Mouse (Mus musculus) thymus, postnatal 25 days (tissue): ENCODE data around the gene Ftsj1.

Experiments used
- DNase-seq: peaks from one replicate; pipeline ENCODE4 v3.0.0; 2022

Ftsj1 gene

DNA sequence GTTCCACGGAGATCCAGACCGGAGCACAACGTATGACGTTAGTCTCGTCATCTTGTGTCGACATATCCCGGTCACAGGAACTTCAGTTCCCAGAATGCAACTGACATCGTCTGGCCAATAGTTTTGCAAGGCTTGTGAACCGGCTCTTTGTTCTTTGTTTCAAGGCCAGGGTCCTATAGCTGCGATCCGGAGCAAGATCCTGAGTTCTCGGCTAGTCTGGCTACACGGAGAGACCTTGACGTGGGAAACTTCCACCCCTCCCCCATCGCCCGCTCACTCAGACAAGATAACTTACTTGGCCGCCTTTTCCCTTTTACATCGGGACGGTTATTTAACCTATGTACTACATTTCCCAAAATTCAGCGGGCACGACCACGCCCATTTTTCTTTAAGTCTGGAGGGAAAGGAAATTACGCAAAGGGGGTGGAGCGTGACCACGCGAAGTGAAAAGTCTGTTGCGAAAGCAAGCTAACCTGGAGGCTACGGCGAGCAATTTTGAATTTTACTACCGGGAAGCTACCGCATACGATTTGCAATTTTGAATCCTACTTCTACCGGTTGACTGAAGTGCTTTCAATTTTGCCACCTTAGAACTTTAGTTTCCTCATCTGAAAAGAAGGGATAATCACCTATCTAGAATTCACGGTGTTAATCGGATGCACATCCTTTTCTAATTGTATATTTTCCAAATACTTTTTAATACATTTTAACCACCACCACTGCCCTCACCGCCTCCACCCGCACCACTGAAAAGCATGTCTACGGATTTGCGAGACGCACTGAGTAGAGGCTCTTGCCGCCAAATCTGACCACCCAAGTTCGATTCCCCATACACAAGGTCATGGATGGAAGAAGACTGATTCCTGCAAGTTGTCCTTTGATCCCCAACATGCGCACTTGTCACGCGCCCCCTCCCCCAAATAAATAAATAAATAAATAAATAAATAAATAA is at the start of gene Ftsj1:
Ftsj1 (minus strand) TSS at position 73 of the 952 bp plus-strand sequence.
- peak; percentile 84 for DNase-seq

GRCm38 (mm10) chrX:8288621-8289020 is 36.4 kb upstream of the Ftsj1 start:
- DNase-seq: no peak

GRCm38 (mm10) chrX:8274056-8274455 is 21.9 kb upstream of the Ftsj1 start:
- DNase-seq: no peak

DNA sequence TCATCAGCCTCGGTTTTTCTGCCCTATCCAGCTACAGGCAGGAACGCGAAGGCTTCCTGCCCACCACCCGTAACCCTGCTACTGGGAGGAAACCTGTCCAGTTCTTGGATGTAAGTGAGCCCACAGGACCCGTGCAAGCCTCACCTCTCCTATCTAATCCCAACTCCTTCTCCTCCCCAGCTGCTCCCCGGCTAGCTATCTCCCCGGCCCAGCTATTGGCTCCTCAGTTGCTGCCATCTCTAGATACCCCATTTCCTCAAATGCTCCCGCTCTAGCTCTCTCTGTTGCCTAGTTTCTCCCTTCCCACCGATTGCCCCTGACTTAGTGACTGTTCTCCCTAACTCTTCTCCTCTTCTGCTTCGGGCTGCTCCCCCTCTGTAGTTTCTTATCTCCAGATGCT is 19.8 kb upstream of the Ftsj1 start:
- no peak for DNase-seq

DNA sequence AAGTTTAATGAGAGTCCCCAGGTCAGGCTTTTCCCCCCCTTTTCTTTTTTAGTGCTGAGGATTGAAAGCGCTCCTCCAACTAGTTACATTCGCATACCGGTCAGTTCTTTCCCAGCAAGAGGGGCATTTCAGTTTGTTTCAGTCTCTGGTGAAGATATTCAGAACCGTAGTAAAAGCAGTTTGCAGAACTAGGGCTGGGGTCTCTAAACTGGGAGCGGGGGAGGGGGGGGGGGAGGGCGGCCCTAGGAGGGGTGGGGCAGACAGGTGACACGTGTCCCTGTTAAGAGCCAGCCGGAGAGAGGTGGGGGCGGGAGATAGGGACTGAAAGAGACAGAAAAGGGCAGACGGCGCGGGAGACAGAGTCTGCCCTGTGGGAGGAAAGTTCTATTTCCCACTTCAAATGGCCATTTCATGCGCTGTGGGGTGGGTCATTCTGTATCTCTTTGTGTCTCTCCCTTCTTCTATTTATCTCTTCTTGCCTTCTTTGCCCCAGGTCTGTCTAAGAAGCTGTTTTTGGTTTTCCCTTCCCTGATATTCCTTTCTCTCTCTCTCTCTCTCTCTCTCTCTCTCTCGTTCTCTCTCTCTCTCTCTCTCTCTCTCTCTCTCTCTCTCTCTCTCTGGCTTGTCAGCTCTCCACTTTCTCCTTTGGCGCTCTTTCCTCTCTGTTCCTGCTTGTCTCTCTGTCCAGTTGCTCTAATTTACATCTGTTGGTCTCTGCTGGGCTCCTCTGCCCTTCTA is 19.0 kb upstream of the Ftsj1 start, which contains the start of gene Slc38a5:
Slc38a5 (plus strand) TSS at position 51 of the 738 bp plus-strand sequence.
- DNase-seq: no peak

- DNase-seq: no peak
Measured at GRCm38 (mm10) chrX:8264222-8264621, 12.0 kb upstream of the Ftsj1 start.

- DNase-seq: no peak
Measured at GRCm38 (mm10) chrX:8263156-8263804, 11.1 kb upstream of the Ftsj1 start.

GRCm38 (mm10) chrX:8259478-8259877 is 7.3 kb upstream of the Ftsj1 start:
- no peak for DNase-seq

GRCm38 (mm10) chrX:8255807-8256206 is 3.6 kb upstream of the Ftsj1 start:
- DNase-seq: no peak

- no peak for DNase-seq
Measured at GRCm38 (mm10) chrX:8253711-8254110, 1.5 kb upstream of the Ftsj1 start.

- no peak for DNase-seq
Measured at GRCm38 (mm10) chrX:8251789-8252333, 345 bp downstream of the Ftsj1 start.

GRCm38 (mm10) chrX:8248542-8249120 is 3.6 kb downstream of the Ftsj1 start:
- no peak for DNase-seq

GRCm38 (mm10) chrX:8247680-8248079 is 4.5 kb downstream of the Ftsj1 start:
- no peak for DNase-seq

- no peak for DNase-seq
Measured at GRCm38 (mm10) chrX:8238804-8239395, 13.3 kb downstream of the Ftsj1 start.

- DNase-seq: no peak
Measured at GRCm38 (mm10) chrX:8236704-8237103, 15.5 kb downstream of the Ftsj1 start.

DNA sequence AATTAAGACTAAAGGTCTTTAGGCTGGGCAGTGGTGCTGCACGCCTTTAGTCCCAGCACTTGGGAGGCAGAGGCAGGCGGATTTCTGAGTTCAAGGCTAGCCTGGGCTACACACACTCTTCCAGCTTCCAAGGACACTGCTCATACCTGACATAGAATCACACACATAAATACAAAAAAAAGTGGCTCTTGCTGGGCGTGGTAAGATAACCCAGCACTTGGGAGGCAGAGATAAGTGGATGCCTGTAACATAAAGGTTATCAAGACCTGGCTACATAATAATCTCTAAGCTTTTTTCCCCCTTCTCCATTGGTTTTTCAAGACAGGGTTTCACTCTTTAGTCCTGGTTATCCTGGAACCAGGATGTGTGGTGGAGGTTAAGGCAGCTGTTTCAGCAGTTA is 18.6 kb downstream of the Ftsj1 start:
- DNase-seq: no peak

DNA sequence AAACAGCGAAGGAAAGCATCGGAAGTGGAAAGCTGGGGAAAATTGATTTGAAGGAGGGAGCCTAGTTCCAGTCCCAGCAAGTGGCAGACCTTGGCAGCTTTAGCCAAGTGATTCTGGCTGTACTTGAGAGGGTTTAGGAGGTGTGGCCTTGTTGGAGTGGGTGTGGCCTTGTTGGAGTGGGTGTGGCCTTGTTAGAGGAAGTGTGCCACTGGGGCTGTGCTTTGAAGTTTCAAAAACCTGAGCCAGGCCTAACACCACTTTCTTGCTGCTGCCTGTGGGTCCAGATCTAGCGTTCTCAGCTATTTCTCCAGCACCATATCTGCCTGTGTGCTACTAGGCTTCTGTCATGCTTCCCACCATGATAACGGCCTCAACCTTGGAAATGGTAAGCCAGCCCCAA is 21.9 kb downstream of the Ftsj1 start:
- peak; percentile 2 for DNase-seq

- DNase-seq: no peak
Measured at GRCm38 (mm10) chrX:8223473-8223872, 28.7 kb downstream of the Ftsj1 start.

DNA sequence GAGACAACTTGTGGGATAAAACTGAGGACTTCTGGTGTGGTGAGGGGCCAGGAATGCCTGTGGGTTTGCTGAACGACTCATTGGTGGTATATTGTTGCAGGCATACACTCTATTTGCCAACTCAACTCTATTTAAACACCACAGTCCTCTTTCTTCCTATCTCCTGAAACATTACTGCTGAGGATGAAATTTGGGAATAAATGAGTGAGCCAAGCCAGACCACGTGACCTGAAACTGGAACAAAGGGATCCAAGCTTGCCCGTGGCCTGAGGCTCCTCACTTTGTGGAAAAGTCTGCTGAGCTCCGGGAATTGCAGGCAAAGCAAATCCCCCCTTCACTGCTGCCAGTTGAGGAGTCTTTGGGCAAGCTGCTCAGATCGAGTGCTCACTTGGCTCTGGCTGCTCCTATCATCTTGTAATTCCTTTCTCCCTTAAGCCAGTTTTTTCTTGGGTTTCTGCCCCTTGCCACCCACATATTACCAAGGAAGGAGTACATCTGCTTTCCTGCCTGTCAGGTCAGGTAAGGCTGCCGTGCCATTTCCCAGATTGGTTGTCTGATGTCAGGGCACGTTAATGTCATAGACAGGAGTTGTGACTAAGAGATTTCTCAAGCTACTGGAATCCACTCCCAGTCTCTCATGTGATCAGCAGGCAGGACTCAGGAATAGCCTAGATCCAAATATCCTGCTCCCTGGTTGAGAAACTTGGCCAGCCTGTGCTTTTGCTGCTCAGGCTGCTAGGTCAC is 29.4 kb downstream of the Ftsj1 start:
- no peak for DNase-seq

GRCm38 (mm10) chrX:8222296-8222677 is 29.9 kb downstream of the Ftsj1 start:
- DNase-seq: no peak

- DNase-seq: no peak
Measured at GRCm38 (mm10) chrX:8219651-8220050, 32.6 kb downstream of the Ftsj1 start.

- DNase-seq: no peak
Measured at GRCm38 (mm10) chrX:8218114-8218513, 34.1 kb downstream of the Ftsj1 start.
